ENCODE assay signal across 10 mouse cellular contexts in genomic region chr11:57707114-57707798, GRCm38 (mm10).
DNase-seq lines count a peak whose midpoint lies in the region; ATAC-seq and TF ChIP-seq lines count a peak whose summit lies in the region.
"Had no signal": no experiment of that assay in that cellular context is flagged by ENCODE, and none has a peak within 500 bp of the region (broad histone marks: within the 10 kb centered on the region; RNA-seq: fewer than 3 reads in every experiment).

No protein-coding gene starts in this region.

- no peak overlapping the region for H3K4me3 ChIP-seq in kidney, adult 2 months (ENCODE audit: insufficient read depth, low read depth, low read length)
- H3K4me3 ChIP-seq in ES-E14 (ENCODE audit: insufficient read depth in 1 of 2, low read depth in 1 of 2, low read length in 2 of 2, poor library complexity in 1 of 2, severe bottlenecking in 1 of 2) = no peak overlapping the region
- no peak overlapping the region for H3K4me3 ChIP-seq in liver, postnatal 0 days (ENCODE audit: low read depth, low read length)
- H3K4me3 ChIP-seq: limb, embryonic 13.5 days; neural tube, embryonic 12.5 days had no signal

- 95% methylated on average over 5 of the region's 5 CpGs for WGBS in kidney, adult 2 months
- 79% methylated on average over 5 of the region's 5 CpGs for WGBS in liver, postnatal 0 days (ENCODE audit: insufficient replicate concordance)

- in situ Hi-C loops in ES-E14 (cut with MboI; ENCODE audit: low sequenced_read_pairs in 2 of 2, unreplicated experiment in 2 of 2) = no loop called here

- H3K27me3 ChIP-seq in kidney, adult 2 months (replicated peaks; ENCODE audit: control insufficient read depth, insufficient read depth, low read length) = no peaks in the 10 kb centered on the region
- no peaks in the 10 kb centered on the region for H3K27me3 ChIP-seq in liver, postnatal 0 days (ENCODE audit: insufficient read depth, low read length)
- H3K27me3 ChIP-seq: limb, embryonic 13.5 days; neural tube, embryonic 12.5 days had no signal

- H3K27ac ChIP-seq in kidney, adult 2 months (ENCODE audit: insufficient read depth, low read depth, low read length) = no peak overlapping the region
- H3K27ac ChIP-seq in ES-E14 (ENCODE audit: insufficient read depth, low read depth, low read length, poor library complexity, severe bottlenecking) = no peak overlapping the region
- H3K27ac ChIP-seq in liver, postnatal 0 days (ENCODE audit: low read depth) = 0 out of 2 replicates have a peak overlapping the region, but pooled peaks have one; percentile 7
- H3K27ac ChIP-seq: limb, embryonic 13.5 days; neural tube, embryonic 12.5 days had no signal

- no peaks in the 10 kb centered on the region for H3K9me3 ChIP-seq in ES-E14 (ENCODE audit: control insufficient read depth, insufficient read depth, low read depth, low read length)
- no peaks in the 10 kb centered on the region for H3K9me3 ChIP-seq in liver, postnatal 0 days (ENCODE audit: low read length)

- TF ChIP-seq CTCF in kidney, adult 2 months (conservative IDR thresholded peaks at IDR 0.05; ENCODE audit: insufficient read depth, insufficient read length, low read depth, low read length) = peak; percentile 20; the same call in 1 of the 2 replicates
- TF ChIP-seq CTCF in liver, postnatal 0 days (IDR thresholded peaks at IDR 0.05; ENCODE audit: low read depth) = peak; percentile 63

- no peak for TF ChIP-seq POLR2A in kidney, adult 2 months (IDR thresholded peaks at IDR 0.05; ENCODE audit: low read depth, low read length)

- H3K4me2 ChIP-seq in liver, postnatal 0 days (ENCODE audit: low read depth, low read length) = no peak overlapping the region
- H3K4me2 ChIP-seq: limb, embryonic 13.5 days; neural tube, embryonic 12.5 days had no signal

- no peaks in the 10 kb centered on the region for H3K4me1 ChIP-seq in kidney, adult 2 months (ENCODE audit: control insufficient read depth, insufficient read depth, low read length)
- H3K4me1 ChIP-seq in ES-E14 (ENCODE audit: control insufficient read depth in 2 of 2, insufficient read depth in 2 of 2, low read length in 2 of 2, poor library complexity in 1 of 2) = no peaks in the 10 kb centered on the region
- peaks cover 12% of the 10 kb centered on the region for H3K4me1 ChIP-seq in liver, postnatal 0 days (ENCODE audit: insufficient read depth)

- H3K9ac ChIP-seq in ES-E14 (ENCODE audit: insufficient read depth, low read depth, low read length, poor library complexity, severe bottlenecking) = no peak overlapping the region
- H3K9ac ChIP-seq in liver, postnatal 0 days (replicated peaks) = no peak overlapping the region
- H3K9ac ChIP-seq: limb, embryonic 13.5 days; neural tube, embryonic 12.5 days had no signal

- TF ChIP-seq EP300 in liver, postnatal 0 days (IDR thresholded peaks at IDR 0.05; ENCODE audit: low read depth) = no peak

- peak; percentile 83 for ATAC-seq in liver, postnatal 0 days
- no peak for ATAC-seq in monocyte, adult 5-6 weeks (replicated peaks; ENCODE audit: insufficient number of reproducible peaks, low FRiP score, low TSS enrichment, poor library complexity, severe bottlenecking)

- DNase-seq in kidney, adult 2 months = no peak
- DNase-seq in kidney, postnatal 25 days = no peak
- no peak for DNase-seq in ES-E14 (ENCODE audit: low read depth, low spot score)
- DNase-seq in c-Kit-negative CD71-positive TER-119-positive erythroid progenitor cells, embryonic 14.5 days (ENCODE audit: low read depth, low spot score) = peak; percentile 72
- DNase-seq in liver, postnatal 0 days = peak; percentile 33
- DNase-seq in layer of hippocampus, postnatal 10 days (ENCODE audit: low spot score in 2 of 2) = no peak
- no peak for DNase-seq in gastrocnemius, adult 8-10 months (ENCODE audit: low spot score in 2 of 2)

- no peaks in the 10 kb centered on the region for H3K36me3 ChIP-seq in kidney, adult 2 months (ENCODE audit: control insufficient read depth, insufficient read depth, low read length)
- H3K36me3 ChIP-seq in ES-E14 (ENCODE audit: control insufficient read depth, insufficient read depth, low read length, poor library complexity, severe bottlenecking) = no peaks in the 10 kb centered on the region; the same call in 1 of the 2 replicates
- H3K36me3 ChIP-seq in liver, postnatal 0 days (replicated peaks; ENCODE audit: insufficient read depth, low read length) = 0 out of 2 replicates have a peak, but pooled peaks cover 2% of the 10 kb centered on the region

TF ChIP-seq in ES-E14, 5 proteins besides CTCF, POLR2A, EP300 and RAD21:
- no peak for TF ChIP-seq CHD2 (IDR thresholded peaks at IDR 0.05; ENCODE audit: low read depth, low read length)
- no peak for TF ChIP-seq ZNF384 (IDR thresholded peaks at IDR 0.05; ENCODE audit: low read depth, low read length)
- no peak for TF ChIP-seq HCFC1 (IDR thresholded peaks at IDR 0.05; ENCODE audit: borderline replicate concordance, insufficient read depth, low read length)
- TF ChIP-seq ZC3H11A (IDR thresholded peaks at IDR 0.05; ENCODE audit: borderline replicate concordance, low read depth, low read length) = no peak
- 0 out of 2 replicates have a peak, but pooled peaks have one; percentile 68 for TF ChIP-seq MAFK (IDR thresholded peaks at IDR 0.05; ENCODE audit: insufficient read depth, low read depth, low read length)

Comparison
In these comparisons a context has a peak if more than half of its experiments do, and no peak if none do; other contexts are left out.
1. DNase-seq: peak in c-Kit-negative CD71-positive TER-119-positive erythroid progenitor cells, embryonic 14.5 days (single experiment) and liver, postnatal 0 days (single experiment); none in kidney, adult 2 months (single experiment), kidney, postnatal 25 days (0 of 2), ES-E14 (single experiment), layer of hippocampus, postnatal 10 days (0 of 2) and gastrocnemius, adult 8-10 months (0 of 2).